In the genomic region with DNA sequence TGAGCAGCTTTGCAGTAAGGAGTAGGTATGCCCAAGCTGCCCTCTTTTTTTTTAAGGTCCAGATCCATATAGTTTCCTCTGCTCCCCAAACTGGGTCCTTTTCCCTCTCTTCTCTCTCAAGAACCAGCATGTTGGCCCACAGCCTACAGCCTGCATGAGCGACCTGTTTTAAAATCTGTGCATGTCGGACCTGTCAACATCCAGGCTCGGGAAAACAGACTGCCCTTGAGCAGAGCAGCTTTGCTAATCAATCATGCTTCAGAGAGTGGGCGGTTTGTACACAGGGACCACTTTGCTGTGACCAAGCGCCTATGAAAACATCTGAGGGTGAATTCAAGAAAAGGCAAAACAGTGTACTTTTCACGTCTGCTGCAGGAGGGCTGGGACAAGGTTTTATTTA, we compare ENCODE assay signal across 8 mouse cellular contexts.
DNase-seq lines count a peak whose midpoint lies in the region.

No protein-coding gene starts in this region.

- intact Hi-C loops in left cerebral cortex, postnatal 10 days (cut with DNase I), result loop anchor here (10.0 kb wide), 1 partner anchor 178 kb away; no protein-coding TSS in a partner anchor

- DNase-seq in left cerebral cortex, postnatal 10 days (ENCODE audit: extremely low spot score in 1 of 2, low spot score in 2 of 2), result peak; percentile 34 to 50
- no peak for DNase-seq in left cerebral cortex, adult 11 months (ENCODE audit: low spot score)
- DNase-seq in adrenal gland, postnatal 36 days, result peak; percentile 44 to 45
- peak; percentile 34 to 37 for DNase-seq in cerebellum, postnatal 36 days
- DNase-seq in layer of hippocampus, adult 8-10 months (ENCODE audit: low spot score in 2 of 2), result peak; percentile 12 to 16
- DNase-seq in gastrocnemius, adult 8-10 months (ENCODE audit: low spot score in 2 of 2), result no peak
- no peak for DNase-seq in left cerebral cortex, adult 18-20 months (ENCODE audit: low spot score in 2 of 2)
- DNase-seq in spleen, adult 18-20 months, result no peak

Comparison
In these comparisons a context has a peak if more than half of its experiments do, and no peak if none do; other contexts are left out.
1. DNase-seq: peak in left cerebral cortex, postnatal 10 days (2 of 2), adrenal gland, postnatal 36 days (2 of 2), cerebellum, postnatal 36 days (2 of 2) and layer of hippocampus, adult 8-10 months (2 of 2); none in left cerebral cortex, adult 11 months (single experiment), gastrocnemius, adult 8-10 months (0 of 2), left cerebral cortex, adult 18-20 months (0 of 2) and spleen, adult 18-20 months (0 of 2).